Mouse (Mus musculus) MEL (cell line): ENCODE measurements around the gene Gadd45g. TPM values are rescaled to one million over a fixed set of nuclear protein-coding genes. Genes with fewer than 3 reads are reported as not detected.

ENCODE experiments used
- DNase-seq: peaks from one replicate; pipeline ENCODE4 v3.0.0; 2011; ENCODE audit warnings: low read depth, low spot score
- H3K27ac ChIP-seq: 2 replicates; pipeline ENCODE4 v1.5.1; 2012; ENCODE audit warnings: low read depth, mild to moderate bottlenecking, control low read depth, low read length, moderate library complexity; ENCODE audit not compliant: control insufficient read depth
- H3K27me3 ChIP-seq, 2 experiments: fragments of 150-350 bp in 1 of 2; sonication (generic) in 1 of 2; 2 replicates each; pipeline ENCODE4 v1.6.1; 2012; ENCODE audit warnings: low read length in 2 of 2, mild to moderate bottlenecking in 2 of 2, improper control_type of control experiment in 1 of 2, moderate library complexity in 1 of 2; ENCODE audit not compliant: insufficient read depth in 2 of 2, control insufficient read depth in 1 of 2
- H3K36me3 ChIP-seq, 2 experiments: 2 replicates each; pipeline ENCODE4 v1.6.1; 2012 to 2014; ENCODE audit warnings: low read length in 2 of 2, improper control_type of control experiment in 1 of 2, inconsistent platforms in 1 of 2, mild to moderate bottlenecking in 1 of 2; ENCODE audit not compliant: insufficient read depth in 2 of 2, control insufficient read depth in 1 of 2
- H3K4me1 ChIP-seq, 2 experiments: fragments of 150-350 bp in 1 of 2; sonication (generic) in 1 of 2; 2 replicates each; pipeline ENCODE4 v1.6.1; 2012; ENCODE audit warnings: low read length in 2 of 2, improper control_type of control experiment in 1 of 2, mild to moderate bottlenecking in 1 of 2; ENCODE audit not compliant: insufficient read depth in 2 of 2, control insufficient read depth in 1 of 2
- H3K4me3 ChIP-seq, 2 experiments: fragments of 150-350 bp in 1 of 2; sonication (generic) in 1 of 2; 2 replicates each; pipeline ENCODE4 v1.5.1; 2012; ENCODE audit warnings: low read depth in 2 of 2, low read length in 2 of 2, mild to moderate bottlenecking in 2 of 2, moderate library complexity in 2 of 2, control low read depth in 1 of 2, improper control_type of control experiment in 1 of 2; ENCODE audit not compliant: control insufficient read depth in 1 of 2, insufficient read depth in 1 of 2
- H3K79me2 ChIP-seq: 2 replicates; pipeline ENCODE4 v1.6.1; 2012; ENCODE audit warnings: mild to moderate bottlenecking, low read length, moderate library complexity; ENCODE audit not compliant: control insufficient read depth, poor library complexity, insufficient read depth
- H3K9ac ChIP-seq: 2 replicates; pipeline ENCODE4 v1.6.1; 2012; ENCODE audit warnings: low read depth, mild to moderate bottlenecking, control low read depth, low read length, moderate library complexity; ENCODE audit not compliant: control insufficient read depth, poor library complexity, severe bottlenecking
- H3K9me3 ChIP-seq: fragments of 150-350 bp; sonication (generic); replicated peaks from 2 replicates; pipeline ENCODE4 v1.6.1; 2012; ENCODE audit warnings: mild to moderate bottlenecking, low read length, improper control_type of control experiment, moderate library complexity; ENCODE audit not compliant: insufficient read depth
- CHD1 ChIP-seq: IDR thresholded peaks from 2 replicates; pipeline ENCODE4 v1.6.1; 2012; ENCODE audit warnings: low read depth, mild to moderate bottlenecking, inconsistent platforms, low read length, improper control_type of control experiment
- CHD2 ChIP-seq: IDR thresholded peaks from 2 replicates; pipeline ENCODE4 v1.6.1; 2011; ENCODE audit warnings: low read length, improper control_type of control experiment
- GATA1 ChIP-seq: IDR thresholded peaks from 2 replicates; pipeline ENCODE4 v1.6.1; 2011; ENCODE audit warnings: low read depth, low read length, improper control_type of control experiment
- JUND ChIP-seq: IDR thresholded peaks from 2 replicates; pipeline ENCODE4 v1.6.1; 2011; ENCODE audit warnings: low read depth, mild to moderate bottlenecking, improper control_type of control experiment, low read length
- MAFK ChIP-seq: IDR thresholded peaks from 2 replicates; pipeline ENCODE4 v1.6.1; 2011; ENCODE audit warnings: low read depth, mild to moderate bottlenecking, low read length, improper control_type of control experiment, borderline replicate concordance
- MAZ ChIP-seq: IDR thresholded peaks from 2 replicates; pipeline ENCODE4 v1.6.1; 2012; ENCODE audit warnings: low read depth, mild to moderate bottlenecking, inconsistent platforms, low read length, improper control_type of control experiment
- MYC ChIP-seq: IDR thresholded peaks from 2 replicates; pipeline ENCODE4 v1.6.1; 2011; ENCODE audit warnings: low read depth, mild to moderate bottlenecking, low read length, improper control_type of control experiment, moderate library complexity
- NRF1 ChIP-seq: IDR thresholded peaks from 2 replicates; pipeline ENCODE4 v1.6.1; 2014; ENCODE audit warnings: low read depth, mild to moderate bottlenecking, inconsistent platforms, low read length, improper control_type of control experiment, moderate library complexity; ENCODE audit not compliant: poor library complexity, insufficient read depth, severe bottlenecking
- RAD21 ChIP-seq: IDR thresholded peaks from 2 replicates; pipeline ENCODE4 v1.6.1; 2011; ENCODE audit warnings: mild to moderate bottlenecking, low read depth, low read length, improper control_type of control experiment
- SMC3 ChIP-seq: IDR thresholded peaks from 2 replicates; pipeline ENCODE4 v1.6.1; 2011; ENCODE audit warnings: low read depth, low read length, improper control_type of control experiment
- TCF12 ChIP-seq: IDR thresholded peaks from 2 replicates; pipeline ENCODE4 v1.6.1; 2014; ENCODE audit warnings: low read depth, mild to moderate bottlenecking, inconsistent platforms, low read length, improper control_type of control experiment, moderate library complexity
- ZC3H11A ChIP-seq: IDR thresholded peaks from 2 replicates; pipeline ENCODE4 v1.6.1; 2012; ENCODE audit warnings: low read depth, mild to moderate bottlenecking, inconsistent platforms, low read length, improper control_type of control experiment
- ZMIZ1 ChIP-seq: IDR thresholded peaks from 2 replicates; pipeline ENCODE4 v1.6.1; 2012; ENCODE audit warnings: low read depth, mild to moderate bottlenecking, inconsistent platforms, low read length, improper control_type of control experiment, moderate library complexity
- ZNF384 ChIP-seq: IDR thresholded peaks from 2 replicates; pipeline ENCODE4 v1.6.1; 2012; ENCODE audit warnings: low read depth, mild to moderate bottlenecking, inconsistent platforms, low read length, improper control_type of control experiment
- polyA plus RNA-seq, 2 experiments: library from polyadenylated mRNA; stranded (reverse) in 1 of 2; unstranded in 1 of 2; fragments of >175 nt in 1 of 2; fragments of >200 nt in 1 of 2; gene quantifications; 2 replicates each; pipeline versions ENCODE4 v1.2.1 to v1.2.4; 2012; ENCODE audit warnings: low replicate concordance in 2 of 2, low read depth in 1 of 2; ENCODE audit not compliant: insufficient read length in 2 of 2, insufficient read depth in 1 of 2, missing spikeins in 1 of 2
- total RNA-seq: library from RNA; depleted of rRNA; stranded (reverse); fragments of 300-350 nt; gene quantifications from 2 replicates; pipeline ENCODE4 v1.2.3, GENCODE M21; 2012

The Gadd45g gene
- total and polyA plus RNA-seq, 3 experiments = 7.2 to 11.0 TPM; not detected in 1

DNA sequence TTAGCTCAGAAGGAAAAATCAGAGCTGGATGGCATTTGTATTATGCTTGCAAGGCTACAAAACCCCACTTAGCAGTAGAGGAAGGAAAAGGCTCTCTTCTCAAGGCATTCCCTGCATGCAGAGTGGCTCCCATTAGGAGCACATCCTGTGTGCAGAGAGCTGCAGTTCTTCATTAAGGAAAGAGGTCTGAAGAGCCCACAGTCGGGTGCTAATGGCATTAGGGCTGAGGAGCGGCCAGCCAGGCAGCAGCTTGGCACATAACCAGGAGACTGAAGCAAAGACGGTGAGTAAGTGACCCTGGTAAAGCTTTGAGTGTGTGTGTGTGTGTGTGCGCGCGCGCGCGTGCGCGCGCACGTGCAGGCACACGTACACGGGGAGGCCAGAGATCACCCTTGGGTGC lies 40.3 kb upstream of the Gadd45g start:
- no peak overlapping the region for H3K27ac ChIP-seq
- no peaks in the 10 kb centered on the region for H3K79me2 ChIP-seq
- H3K4me3 ChIP-seq = no peak overlapping the region
- TF ChIP-seq TCF12 (no peak), ZC3H11A (no peak)
- TF ChIP-seq, all 39 proteins: peak for 0
- no peaks in the 10 kb centered on the region; a peak in 1 of 4 replicates for H3K36me3 ChIP-seq
- no peaks in the 10 kb centered on the region for H3K9me3 ChIP-seq
- H3K27me3 ChIP-seq = no peaks in the 10 kb centered on the region; a peak in 1 of 4 replicates
- DNase-seq = no peak
- H3K4me1 ChIP-seq = no peaks in the 10 kb centered on the region
- no peak overlapping the region for H3K9ac ChIP-seq

DNA sequence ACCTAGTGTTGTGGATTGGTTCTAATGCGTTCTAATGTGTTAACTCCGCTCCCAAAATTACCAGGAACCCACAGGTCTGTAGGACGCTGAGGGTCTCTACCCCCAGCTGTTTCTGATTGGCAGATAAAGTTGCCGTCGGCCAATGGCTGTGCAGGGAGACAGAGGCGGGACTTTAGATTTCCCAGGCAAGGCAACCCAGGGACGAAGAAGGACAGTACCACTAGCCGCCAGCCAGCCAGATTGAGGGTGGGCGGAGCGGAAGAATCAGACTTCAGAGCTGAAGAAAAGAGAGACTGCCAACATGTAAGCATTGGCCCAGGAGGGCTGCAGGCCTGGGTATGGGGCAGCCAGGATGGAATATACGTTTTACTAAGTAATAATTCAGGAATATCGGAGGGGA lies 38.3 kb upstream of the Gadd45g start:
- no peak overlapping the region for H3K9ac ChIP-seq
- no peaks in the 10 kb centered on the region for H3K79me2 ChIP-seq
- H3K27ac ChIP-seq = no peak overlapping the region
- no peak for TF ChIP-seq ZC3H11A
- no peak for TF ChIP-seq SMC3
- no peak for TF ChIP-seq GATA1
- no peak for TF ChIP-seq MAZ
- no peak for TF ChIP-seq CHD2
- no peak for TF ChIP-seq RAD21
- TF ChIP-seq JUND = no peak
- TF ChIP-seq TCF12 = no peak
- TF ChIP-seq MYC = no peak
- TF ChIP-seq MAFK = no peak
- TF ChIP-seq ZMIZ1 = no peak
- TF ChIP-seq NRF1 = no peak
- TF ChIP-seq CHD1 = no peak
- no peak for TF ChIP-seq ZNF384
- no peaks in the 10 kb centered on the region; a peak in 1 of 4 replicates for H3K27me3 ChIP-seq
- no peaks in the 10 kb centered on the region; a peak in 1 of 4 replicates for H3K36me3 ChIP-seq
- H3K4me3 ChIP-seq = no peak overlapping the region
- no peaks in the 10 kb centered on the region for H3K9me3 ChIP-seq
- H3K4me1 ChIP-seq = peaks cover 0 to 2% of the 10 kb centered on the region in 2 experiments; a peak in 1 of 4 replicates
- no peak for DNase-seq
